Mouse (Mus musculus): Measurements from ENCODE around the gene Pitx2.

Gene Pitx2

GRCm38 (mm10) chr3:129199609-129200500 is at the start of gene Pitx2:
Gene Pitx2 (plus strand): TSS chr3:129199878.
- DNase-seq = no peak

DNA sequence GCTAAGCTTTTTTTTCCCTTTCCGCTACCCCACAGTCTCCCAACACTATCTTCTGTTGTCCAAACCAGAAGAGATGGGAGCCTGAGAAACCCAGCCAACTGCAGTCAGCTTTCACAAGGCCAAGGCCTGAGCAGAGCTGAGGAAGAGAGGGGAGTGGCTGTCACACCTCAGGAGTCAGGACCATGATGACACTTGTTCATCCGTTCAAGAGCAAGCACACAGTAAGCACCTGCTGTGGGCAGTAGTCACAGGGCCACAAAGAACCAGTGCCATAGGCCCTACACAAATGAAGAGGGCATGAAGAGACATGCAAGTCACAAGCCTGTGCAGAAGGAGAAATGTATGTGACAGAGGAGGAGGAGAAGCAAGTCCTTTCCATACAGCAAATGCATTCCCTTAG is 49.7 kb upstream of the Pitx2 start:
- no peak for DNase-seq

DNA sequence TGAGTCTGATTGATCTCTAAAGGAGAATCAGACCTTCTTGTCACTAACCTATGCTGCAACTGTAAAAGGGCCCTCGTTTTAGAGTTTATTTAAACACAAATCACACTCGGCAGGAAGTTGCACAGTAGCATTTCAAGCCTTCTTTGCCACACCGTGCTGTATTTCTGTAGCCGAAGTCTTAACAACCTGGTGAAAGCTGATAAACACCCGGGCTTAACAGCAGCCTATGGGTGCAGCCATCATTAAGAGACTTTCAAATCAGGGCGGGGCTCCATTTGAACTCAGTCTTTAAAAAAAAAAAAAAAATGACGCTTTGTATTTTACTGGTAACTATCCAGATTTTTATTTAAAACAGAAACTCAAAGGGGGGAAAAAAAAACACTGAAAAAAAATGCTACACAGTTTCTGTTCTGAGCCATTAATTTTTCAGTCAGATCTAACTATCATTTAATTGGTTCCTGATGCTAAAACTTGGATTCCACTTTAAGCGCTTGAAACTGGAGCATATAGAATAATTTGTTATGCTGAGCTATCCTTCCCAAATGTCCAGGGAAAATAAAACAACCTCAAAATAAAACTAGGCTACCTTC is 48.5 kb upstream of the Pitx2 start:
- no peak for DNase-seq

GRCm38 (mm10) chr3:129158812-129159370 is 40.8 kb upstream of the Pitx2 start:
- no peak for DNase-seq

- no peak for DNase-seq
Observed at GRCm38 (mm10) chr3:129161333-129162035, 38.2 kb upstream of the Pitx2 start.

DNA sequence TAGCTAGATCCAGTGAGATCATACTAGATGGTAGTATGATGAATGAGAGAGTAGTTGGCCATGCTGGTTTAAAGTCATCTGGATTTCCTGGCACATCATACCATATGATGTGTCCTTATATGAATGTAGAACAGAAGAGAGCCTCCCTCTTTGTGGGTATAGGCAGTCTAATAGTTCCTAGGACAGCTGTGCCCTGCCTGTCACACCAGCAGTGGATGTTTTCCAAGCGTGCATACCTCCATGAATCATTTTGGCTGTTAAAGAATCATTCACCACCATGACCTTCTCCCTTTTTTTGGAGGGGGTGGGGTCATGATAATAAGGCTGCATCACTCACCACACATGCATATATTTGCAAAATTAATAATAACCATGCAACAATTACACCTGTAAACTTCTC is 35.4 kb upstream of the Pitx2 start:
- no peak for DNase-seq

DNA sequence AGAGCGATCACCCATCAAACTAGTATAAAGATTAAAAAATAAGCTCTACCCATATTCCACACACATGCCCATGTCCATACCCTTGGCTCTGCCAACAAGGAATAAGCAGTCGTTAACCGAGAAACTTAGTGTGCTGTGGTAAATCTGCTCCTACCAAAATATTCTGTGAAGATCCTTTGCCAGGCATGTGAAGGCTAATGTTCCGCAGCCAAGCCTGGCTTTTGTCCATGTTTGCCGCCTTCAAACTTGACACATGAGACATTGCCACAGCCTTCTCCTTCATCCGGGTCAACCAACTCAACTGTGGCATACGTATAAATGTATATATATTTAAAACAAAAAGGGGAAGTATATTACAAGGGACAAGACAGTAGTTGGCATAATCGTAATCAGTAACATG is 34.0 kb upstream of the Pitx2 start:
- DNase-seq = no peak

GRCm38 (mm10) chr3:129166684-129167083 is 33.0 kb upstream of the Pitx2 start:
- DNase-seq = no peak

GRCm38 (mm10) chr3:129170416-129170815 is 29.3 kb upstream of the Pitx2 start:
- DNase-seq = no peak

DNA sequence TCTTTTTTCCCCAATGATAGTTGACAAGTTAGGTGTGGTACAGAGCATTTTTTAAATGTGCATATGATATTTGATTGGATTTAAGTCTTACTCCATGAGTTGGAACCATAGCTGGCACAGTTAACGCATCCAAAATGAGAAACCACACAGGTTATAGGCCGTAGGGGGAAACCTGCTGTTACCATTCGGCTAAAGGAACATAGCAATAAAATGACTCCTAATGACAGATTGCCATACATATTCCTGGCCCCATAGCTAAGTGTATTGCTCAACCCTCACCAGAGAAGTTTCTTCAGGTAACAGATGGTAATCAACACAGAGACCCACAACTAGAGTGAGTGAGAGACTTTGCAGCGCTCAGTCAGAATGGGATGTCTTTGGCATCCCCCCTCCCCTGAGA is 27.9 kb upstream of the Pitx2 start:
- DNase-seq = no peak

- DNase-seq = no peak
Observed at GRCm38 (mm10) chr3:129194436-129194835, 5.2 kb upstream of the Pitx2 start.

- no peak for DNase-seq
Observed at GRCm38 (mm10) chr3:129195036-129195435, 4.6 kb upstream of the Pitx2 start.

- no peak for DNase-seq
Observed at GRCm38 (mm10) chr3:129195816-129196549, 3.7 kb upstream of the Pitx2 start.

DNA sequence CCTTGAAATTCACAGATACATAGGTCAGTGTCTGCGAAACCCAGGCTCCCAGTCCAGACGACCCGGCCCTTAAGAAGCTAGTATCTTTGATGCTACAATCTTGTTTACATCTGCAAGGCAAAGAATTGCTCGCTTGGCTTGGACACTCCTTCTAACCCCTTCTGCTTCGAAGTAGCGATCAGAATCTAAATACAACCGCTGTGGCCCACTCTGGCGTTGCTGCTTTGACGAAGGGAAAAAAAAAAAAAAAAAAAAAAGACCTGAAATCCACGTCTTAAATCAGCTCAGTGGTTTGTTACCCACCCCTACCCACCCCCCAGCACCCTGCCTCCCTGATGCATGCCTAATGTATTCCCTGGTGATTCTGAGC is 3.1 kb upstream of the Pitx2 start:
- no peak for DNase-seq

DNA sequence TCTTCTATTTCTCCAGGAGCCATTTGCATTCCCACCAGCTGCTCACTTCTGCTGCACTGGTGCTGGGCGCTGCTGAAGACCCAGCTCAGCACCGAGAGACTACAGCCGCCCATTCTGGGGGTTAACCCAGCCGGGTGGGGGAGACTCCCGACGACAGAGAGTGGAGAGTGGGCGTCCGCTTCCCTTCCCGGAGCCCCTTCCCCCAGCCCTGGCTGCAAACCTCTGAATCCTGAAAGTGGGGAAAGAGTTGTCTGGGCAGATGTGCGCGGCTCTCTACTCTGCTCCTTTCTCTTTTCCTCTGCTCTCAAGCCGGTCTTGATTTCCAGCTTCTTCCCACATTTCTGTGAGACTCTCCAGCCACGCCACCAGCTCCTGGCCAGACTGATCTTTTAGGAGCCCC is 2.6 kb upstream of the Pitx2 start:
- no peak for DNase-seq

- DNase-seq = no peak
Observed at GRCm38 (mm10) chr3:129197786-129198626, 1.7 kb upstream of the Pitx2 start.

- no peak for DNase-seq
Observed at GRCm38 (mm10) chr3:129198627-129198903, 1.1 kb upstream of the Pitx2 start.

DNA sequence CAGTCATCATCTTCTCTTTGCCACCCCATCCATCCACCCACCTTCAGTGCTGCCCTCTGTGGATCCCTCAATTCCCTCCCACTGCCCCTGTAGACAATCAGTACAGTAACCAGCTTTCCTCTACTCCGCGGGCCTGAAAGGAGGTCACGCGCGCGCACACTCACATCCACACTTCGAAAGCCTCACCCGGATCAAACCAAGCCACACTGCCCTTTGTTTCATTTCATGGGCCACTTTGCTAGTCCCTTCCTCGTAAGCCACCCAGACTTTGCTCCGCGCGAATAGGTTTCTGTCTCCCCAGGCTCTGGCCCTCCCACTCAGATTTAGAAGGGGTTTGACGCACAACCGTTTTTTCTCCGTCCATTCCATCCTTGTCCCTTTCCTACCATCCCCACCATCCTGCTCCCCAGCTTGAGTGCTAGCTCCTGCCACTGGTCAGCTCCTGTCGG is 494 bp upstream of the Pitx2 start:
- no peak for DNase-seq

DNA sequence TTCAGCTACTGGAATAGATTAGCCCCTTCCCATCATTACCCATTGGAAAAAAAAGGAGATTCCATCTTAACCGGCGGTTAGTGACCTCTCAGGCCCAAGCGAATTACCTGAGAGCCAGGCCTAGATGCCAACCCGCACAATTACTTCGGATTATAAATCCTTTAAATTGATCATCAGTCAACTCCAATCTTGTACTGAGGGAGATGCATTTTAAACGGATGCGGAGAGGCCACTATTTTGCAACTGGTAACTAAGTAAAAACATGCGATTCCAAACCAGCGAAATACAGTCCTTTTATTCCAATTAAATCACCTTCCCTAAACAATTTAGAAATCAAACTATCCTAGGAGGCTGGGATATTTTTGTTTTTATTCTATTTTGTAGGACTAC is 818 bp downstream of the Pitx2 start:
- DNase-seq = no peak

DNA sequence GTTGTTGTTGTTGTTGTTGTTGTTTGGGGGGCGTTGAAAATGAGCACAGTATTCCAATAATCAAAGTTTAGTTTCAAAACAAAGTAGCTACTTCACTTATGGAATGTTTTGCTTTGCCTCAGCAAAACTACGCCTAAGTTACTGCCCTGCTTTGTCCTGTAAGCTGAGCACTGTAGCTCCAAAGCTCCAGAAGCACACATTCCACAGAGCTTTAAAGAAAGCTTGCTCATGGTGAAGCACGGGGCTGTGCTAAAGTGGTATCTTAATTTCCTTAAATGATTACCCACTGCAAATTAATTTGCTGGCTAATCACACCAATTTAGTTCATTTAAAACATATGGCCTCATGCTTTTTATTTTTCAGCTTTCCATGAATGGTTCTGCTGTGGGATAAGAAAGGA is 1.5 kb downstream of the Pitx2 start:
- no peak for DNase-seq

GRCm38 (mm10) chr3:129201681-129202255 is 2.1 kb downstream of the Pitx2 start:
- no peak for DNase-seq

Measured in cerebellum, adult 11-12 months (tissue).